Comparison of ENCODE assay signal across 25 mouse cellular contexts in genomic region chr5:35685079-35685478, GRCm38 (mm10). TPM values are rescaled to one million over a fixed set of nuclear protein-coding genes. Genes with fewer than 3 reads are reported as not detected.
"Had no signal": no experiment of that assay in that cellular context is flagged by ENCODE, and none has a peak within 500 bp of the region (broad histone marks: within the 10 kb centered on the region; RNA-seq: fewer than 3 reads in every experiment).

No protein-coding gene starts in this region.

- DNase-seq: gastrocnemius, postnatal 14 days; gastrocnemius, postnatal 36 days; heart, adult 18-20 months; heart, postnatal 10 days; heart, postnatal 4 days; kidney, adult 18-20 months; kidney, adult 8-10 months; kidney, postnatal 10 days; kidney, postnatal 25 days; kidney, postnatal 4 days; liver had no signal

- H3K27me3 ChIP-seq: intestine, embryonic 15.5 days had no signal

- H3K4me2 ChIP-seq: heart, embryonic 12.5 days; hindbrain, embryonic 12.5 days; hindbrain, embryonic 14.5 days; intestine, embryonic 15.5 days; limb, embryonic 12.5 days; liver, embryonic 11.5 days had no signal

- H3K27ac ChIP-seq: heart, embryonic 10.5 days; hindbrain, embryonic 10.5 days; hindbrain, embryonic 12.5 days; hindbrain, embryonic 14.5 days; intestine, embryonic 15.5 days; layer of hippocampus, adult 2 months; left cerebral cortex, adult 2 months; limb, embryonic 10.5 days; limb, embryonic 12.5 days had no signal

- H3K9me3 ChIP-seq: heart, embryonic 10.5 days; heart, embryonic 12.5 days; hindbrain, embryonic 10.5 days; hindbrain, embryonic 12.5 days; intestine, embryonic 15.5 days; limb, embryonic 10.5 days; limb, embryonic 12.5 days had no signal

- ATAC-seq: hindbrain, embryonic 16.5 days; inflammation-experienced regulatory T-cells, adult 6 months; intestine, embryonic 15.5 days; intestine, postnatal 0 days had no signal

- H3K4me3 ChIP-seq: heart, embryonic 10.5 days; heart, embryonic 12.5 days; hindbrain, embryonic 10.5 days; hindbrain, embryonic 12.5 days; intestine, embryonic 15.5 days; layer of hippocampus, adult 2 months; left cerebral cortex, adult 2 months; limb, embryonic 10.5 days; limb, embryonic 12.5 days had no signal

- H3K9ac ChIP-seq: heart, embryonic 12.5 days; hindbrain, embryonic 12.5 days; hindbrain, embryonic 14.5 days; intestine, embryonic 15.5 days; limb, embryonic 12.5 days had no signal

- H3K36me3 ChIP-seq: heart, embryonic 10.5 days; heart, embryonic 12.5 days; hindbrain, embryonic 10.5 days; hindbrain, embryonic 12.5 days; intestine, embryonic 15.5 days; limb, embryonic 10.5 days; limb, embryonic 12.5 days had no signal

RNA-seq across cellular contexts. Expression of gene Htra3, which starts 5.5 kb away (rescaled TPM):
- polyA plus RNA-seq: inflammation-experienced regulatory T-cells, adult 6 months had no signal
